Comparison of ENCODE assay signal across 13 mouse cellular contexts in genomic region chr10:122829801-122830217, GRCm38 (mm10).
DNase-seq lines count a peak whose midpoint lies in the region; ATAC-seq and TF ChIP-seq lines count a peak whose summit lies in the region.
"Had no signal": no experiment of that assay in that cellular context is flagged by ENCODE, and none has a peak within 500 bp of the region (broad histone marks: within the 10 kb centered on the region; RNA-seq: fewer than 3 reads in every experiment).

No protein-coding gene starts in this region.

- no peak overlapping the region for H3K9ac ChIP-seq in kidney, postnatal 0 days (ENCODE audit: low read depth, low read length)
- no peak overlapping the region for H3K9ac ChIP-seq in embryonic facial prominence, embryonic 15.5 days
- H3K9ac ChIP-seq: forebrain, embryonic 13.5 days; neural tube, embryonic 13.5 days had no signal

- no peak overlapping the region for H3K4me3 ChIP-seq in cerebellum, adult 2 months (replicated peaks; ENCODE audit: insufficient read depth, low read depth, low read length)
- H3K4me3 ChIP-seq in kidney, postnatal 0 days (replicated peaks; ENCODE audit: low read depth, low read length): no peak overlapping the region
- H3K4me3 ChIP-seq in embryonic facial prominence, embryonic 15.5 days (replicated peaks): no peak overlapping the region
- H3K4me3 ChIP-seq: forebrain, embryonic 13.5 days; neural tube, embryonic 13.5 days had no signal

- peak overlapping the region; percentile 64; the same call in 1 of the 2 replicates for H3K27ac ChIP-seq in cerebellum, adult 2 months (ENCODE audit: insufficient read depth, low read length)
- H3K27ac ChIP-seq in kidney, postnatal 0 days: no peak overlapping the region
- H3K27ac ChIP-seq in embryonic facial prominence, embryonic 15.5 days (replicated peaks): peak overlapping the region; percentile 22; the same call in 1 of the 2 replicates
- H3K27ac ChIP-seq: forebrain, embryonic 13.5 days; neural tube, embryonic 13.5 days had no signal

- no peak overlapping the region for H3K4me2 ChIP-seq in kidney, postnatal 0 days (ENCODE audit: low read length)
- no peak overlapping the region for H3K4me2 ChIP-seq in embryonic facial prominence, embryonic 15.5 days (replicated peaks)
- H3K4me2 ChIP-seq: forebrain, embryonic 13.5 days; neural tube, embryonic 13.5 days had no signal

- TF ChIP-seq POLR2A in cerebellum, adult 2 months (IDR thresholded peaks at IDR 0.05; ENCODE audit: borderline replicate concordance, insufficient read depth, low read length): no peak

- intact Hi-C loops in heart, postnatal 10 days (cut with DNase I): no loop called here

- H3K4me1 ChIP-seq in cerebellum, adult 2 months (ENCODE audit: control insufficient read depth, insufficient read depth, low read length): peaks cover 22% of the 10 kb centered on the region; the same call in 1 of the 2 replicates
- 0 out of 2 replicates have a peak, but pooled peaks cover 3% of the 10 kb centered on the region for H3K4me1 ChIP-seq in kidney, postnatal 0 days (replicated peaks; ENCODE audit: insufficient read depth, low read length)
- H3K4me1 ChIP-seq in embryonic facial prominence, embryonic 15.5 days: peaks cover 16% of the 10 kb centered on the region
- H3K4me1 ChIP-seq: forebrain, embryonic 13.5 days had no signal

- H3K27me3 ChIP-seq in cerebellum, adult 2 months (ENCODE audit: control insufficient read depth, insufficient read depth, low read length): no peaks in the 10 kb centered on the region
- no peaks in the 10 kb centered on the region for H3K27me3 ChIP-seq in kidney, postnatal 0 days (ENCODE audit: insufficient read depth, low read length)
- no peaks in the 10 kb centered on the region for H3K27me3 ChIP-seq in embryonic facial prominence, embryonic 15.5 days
- H3K27me3 ChIP-seq: forebrain, embryonic 13.5 days; neural tube, embryonic 13.5 days had no signal

- no peak for ATAC-seq in kidney, postnatal 0 days (replicated peaks; ENCODE audit: low FRiP score, low read depth)
- peak; percentile 39; the same call in 1 of the 2 replicates for ATAC-seq in embryonic facial prominence, embryonic 15.5 days (ENCODE audit: insufficient number of reproducible peaks, low FRiP score, low TSS enrichment, low read depth)
- ATAC-seq: forebrain, embryonic 13.5 days had no signal

- WGBS in cerebellum, adult 2 months: 3% methylated on average over 3 of the region's 3 CpGs
- 40% methylated on average over 3 of the region's 3 CpGs for WGBS in kidney, postnatal 0 days
- 24% methylated on average over 3 of the region's 3 CpGs for WGBS in embryonic facial prominence, embryonic 15.5 days

- H3K9me3 ChIP-seq in kidney, postnatal 0 days (replicated peaks; ENCODE audit: low read length): no peaks in the 10 kb centered on the region
- H3K9me3 ChIP-seq in embryonic facial prominence, embryonic 15.5 days (replicated peaks): no peaks in the 10 kb centered on the region
- H3K9me3 ChIP-seq: forebrain, embryonic 13.5 days; neural tube, embryonic 13.5 days had no signal

- TF ChIP-seq CTCF in cerebellum, adult 2 months (IDR thresholded peaks at IDR 0.05; ENCODE audit: borderline replicate concordance, insufficient read depth, low read depth, low read length): no peak
- no peak for TF ChIP-seq CTCF in kidney, postnatal 0 days (IDR thresholded peaks at IDR 0.05; ENCODE audit: low read depth)

- H3K36me3 ChIP-seq in kidney, postnatal 0 days (ENCODE audit: insufficient read depth, low read length): no peaks in the 10 kb centered on the region
- H3K36me3 ChIP-seq in embryonic facial prominence, embryonic 15.5 days: no peaks in the 10 kb centered on the region
- H3K36me3 ChIP-seq: neural tube, embryonic 13.5 days had no signal

- peak in 1 of 2 experiments; percentile 64 for DNase-seq in cerebellum, adult 2 months
- DNase-seq in cerebellum, adult 9-11 months: no peak
- peak; percentile 59 for DNase-seq in kidney, postnatal 0 days (ENCODE audit: low spot score)
- DNase-seq in kidney, adult 11 months: no peak
- DNase-seq in heart, postnatal 10 days: peak; percentile 63 to 66
- no peak for DNase-seq in embryo, embryonic 10 days (ENCODE audit: low spot score)
- DNase-seq in ovary, postnatal 36 days (ENCODE audit: low spot score): no peak
- DNase-seq: gastrocnemius, postnatal 36 days; midbrain, embryonic 14.5 days; thymus, postnatal 14 days had no signal

Comparison
In these comparisons a context has a peak if more than half of its experiments do, and no peak if none do; other contexts are left out.
1. DNase-seq: peak in kidney, postnatal 0 days (single experiment) and heart, postnatal 10 days (2 of 2); none in cerebellum, adult 9-11 months (single experiment), kidney, adult 11 months (single experiment), embryo, embryonic 10 days (single experiment) and ovary, postnatal 36 days (single experiment).